Mouse (Mus musculus) lung, postnatal 0 days (tissue): ENCODE data around the gene Dhx9.

ENCODE experiments used
- CTCF ChIP-seq: IDR thresholded peaks from 2 replicates; pipeline ENCODE4 v1.5.1; 2016; ENCODE audit warnings: antibody characterized with exemption, mild to moderate bottlenecking
- EP300 ChIP-seq: IDR thresholded peaks from 2 replicates; pipeline ENCODE4 v1.6.1; 2016; ENCODE audit warnings: antibody characterized with exemption, mild to moderate bottlenecking, control low read depth

GRCm38 (mm10) chr1:153456137-153456536 is 31.3 kb downstream of the Dhx9 start:
- no peak for TF ChIP-seq EP300
- no peak for TF ChIP-seq CTCF
